Mouse (Mus musculus) neural tube, embryonic 14.5 days (tissue): ENCODE data around the gene Rpgr. TPM values are rescaled to one million over a fixed set of nuclear protein-coding genes. Genes with fewer than 3 reads are reported as not detected.

Experiments
- ATAC-seq: fragments of 200-750 bp; cut with Nextera tagmentation; 2 replicates; pipeline ENCODE4 v1.8.0; 2017; ENCODE audit warnings: low read depth, mild to moderate bottlenecking, moderate TSS enrichment, moderate library complexity
- H3K27ac ChIP-seq: fragments of 300-500 bp; sonication (generic); 2 replicates; pipeline ENCODE4 v1.5.1; 2014; ENCODE audit warnings: low read depth, mild to moderate bottlenecking, control low read depth, low read length, moderate library complexity, mixed read lengths
- H3K27me3 ChIP-seq: fragments of 300-500 bp; sonication (generic); 2 replicates; pipeline ENCODE4 v1.6.1; 2014; ENCODE audit warnings: low read length; ENCODE audit not compliant: control insufficient read depth, insufficient read depth
- H3K36me3 ChIP-seq: fragments of 300-500 bp; sonication (generic); 2 replicates; pipeline ENCODE4 v1.6.1; 2014; ENCODE audit warnings: low read length, mixed read lengths; ENCODE audit not compliant: control insufficient read depth, insufficient read depth
- H3K4me1 ChIP-seq: fragments of 300-500 bp; sonication (generic); 2 replicates; pipeline ENCODE4 v1.6.1; 2014; ENCODE audit warnings: low read length; ENCODE audit not compliant: control insufficient read depth, insufficient read depth
- H3K4me2 ChIP-seq: fragments of 300-500 bp; sonication (generic); 2 replicates; pipeline ENCODE4 v1.6.1; 2014; ENCODE audit warnings: mild to moderate bottlenecking, low read depth, low read length, control low read depth
- H3K4me3 ChIP-seq: fragments of 300-500 bp; sonication (generic); 2 replicates; pipeline ENCODE4 v1.5.1; 2014; ENCODE audit warnings: low read depth, low read length, control low read depth, mixed read lengths
- H3K9ac ChIP-seq: fragments of 300-500 bp; sonication (generic); replicated peaks from 2 replicates; pipeline ENCODE4 v1.6.1; 2014; ENCODE audit warnings: low read depth, mild to moderate bottlenecking, control low read depth, low read length, mixed read lengths
- H3K9me3 ChIP-seq: fragments of 300-500 bp; sonication (generic); 2 replicates; pipeline ENCODE4 v1.6.1; 2016; ENCODE audit warnings: low read length; ENCODE audit not compliant: control insufficient read depth
- WGBS: fragments of 180-500 bp; shearing (Covaris S2); extraction: QIAGEN DNeasy Blood & Tissue Kit; methylation state at CpG from one replicate; pipeline ENCODE4 v1.1.7; 2014; 5-methylcytosine and 5-hydroxymethylcytosine counted together
- polyA plus RNA-seq: library from polyadenylated mRNA; unstranded; fragments of >200 nt; fragmentation: Nextera tagmentation; extraction: Ambion mirVana; gene quantifications from 2 replicates; pipeline ENCODE4 v1.2.1, GENCODE M21; 2014

Gene Rpgr
- polyA plus RNA-seq, 1 experiment from 2014 or later: 39.4 TPM

DNA sequence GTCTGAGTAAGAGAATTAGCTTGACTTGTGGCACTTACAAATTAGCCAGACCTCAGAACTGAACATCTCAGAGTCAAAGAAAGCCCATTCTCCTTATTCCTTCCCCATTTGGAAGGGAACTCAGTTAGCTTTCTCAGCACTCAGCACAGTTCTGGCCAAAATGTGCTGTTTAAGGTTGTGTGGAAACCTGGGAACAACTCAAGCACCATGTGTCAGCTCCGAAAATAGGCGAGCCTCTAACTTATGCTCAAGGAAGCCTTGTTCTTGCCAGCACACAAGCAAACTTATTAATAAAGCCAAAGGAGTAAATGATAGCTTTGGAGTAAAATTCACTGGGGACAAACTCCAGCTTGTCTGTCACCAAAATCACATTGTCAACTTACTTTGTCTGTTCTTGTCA is 153.4 kb downstream of the Rpgr start:
- H3K36me3 ChIP-seq: no peaks in the 10 kb centered on the region
- no peak overlapping the region for H3K4me2 ChIP-seq
- no peak for ATAC-seq
- no peaks in the 10 kb centered on the region for H3K4me1 ChIP-seq
- WGBS: 86% methylated on average over 2 of the region's 2 CpGs
- H3K27ac ChIP-seq: no peak overlapping the region
- no peaks in the 10 kb centered on the region for H3K27me3 ChIP-seq
- H3K9me3 ChIP-seq: no peaks in the 10 kb centered on the region
- H3K4me3 ChIP-seq: no peak overlapping the region
- H3K9ac ChIP-seq: no peak overlapping the region

DNA sequence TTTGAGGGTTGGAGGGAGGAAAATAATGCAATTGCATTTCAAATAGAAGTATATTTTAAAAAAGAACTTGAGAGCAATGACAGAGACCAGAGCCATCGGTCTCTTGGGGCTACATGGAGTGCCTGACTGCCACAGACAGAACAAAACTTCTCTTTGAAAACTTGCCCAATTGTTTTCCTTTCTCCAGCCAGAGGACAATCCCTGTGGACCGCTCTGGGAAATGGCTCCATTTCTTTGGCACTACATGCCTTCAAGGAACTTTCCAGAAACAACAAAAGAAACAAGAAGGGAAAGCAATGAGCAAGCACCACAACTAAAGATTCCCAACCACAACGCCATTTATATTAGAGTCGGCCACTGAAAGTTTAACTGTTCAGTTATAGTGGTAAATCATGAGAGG is 154.5 kb downstream of the Rpgr start:
- no peaks in the 10 kb centered on the region for H3K27me3 ChIP-seq
- H3K27ac ChIP-seq: no peak overlapping the region
- no peak overlapping the region for H3K4me3 ChIP-seq
- ATAC-seq: no peak
- WGBS: 74% methylated on average over 4 of the region's 4 CpGs
- no peaks in the 10 kb centered on the region for H3K36me3 ChIP-seq
- no peak overlapping the region for H3K4me2 ChIP-seq
- no peak overlapping the region for H3K9ac ChIP-seq
- H3K4me1 ChIP-seq: no peaks in the 10 kb centered on the region
- H3K9me3 ChIP-seq: no peaks in the 10 kb centered on the region

DNA sequence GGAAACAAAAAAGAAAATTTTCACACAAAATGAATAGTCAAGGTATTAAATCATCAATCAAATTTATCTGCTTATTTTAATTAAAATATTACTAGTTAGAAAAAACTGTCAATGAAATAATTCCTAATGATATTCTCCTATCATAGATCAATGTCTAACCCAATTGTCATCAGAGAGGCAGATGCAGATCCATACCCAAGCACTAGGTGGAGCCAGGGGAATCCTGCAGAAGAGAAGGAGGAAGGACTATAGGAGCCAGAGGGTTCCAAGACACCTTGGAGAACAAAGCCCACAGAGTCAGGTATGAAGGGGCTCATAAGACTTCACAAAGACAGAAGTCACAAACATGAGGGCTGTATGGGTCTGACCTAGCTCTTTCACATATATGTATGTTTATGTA is 182.1 kb downstream of the Rpgr start:
- no peaks in the 10 kb centered on the region for H3K36me3 ChIP-seq
- H3K9ac ChIP-seq: no peak overlapping the region
- H3K4me1 ChIP-seq: no peaks in the 10 kb centered on the region
- H3K4me3 ChIP-seq: no peak overlapping the region
- H3K27me3 ChIP-seq: no peaks in the 10 kb centered on the region
- H3K27ac ChIP-seq: no peak overlapping the region
- H3K4me2 ChIP-seq: no peak overlapping the region
- no peaks in the 10 kb centered on the region for H3K9me3 ChIP-seq
- ATAC-seq: no peak

Other genes starting within 250 kb of the Rpgr start
- 1.8 and 6.1 TPM in 2 replicates for gene Srpx, start 99.2 kb downstream of the Rpgr start, polyA plus RNA-seq
- gene Otc, start 35.4 kb upstream of the Rpgr start, polyA plus RNA-seq: not detected in 2 replicates